Mouse (Mus musculus) intestine, postnatal 0 days (tissue): ENCODE data around the gene Cep250. TPM values are rescaled to one million over a fixed set of nuclear protein-coding genes. Genes with fewer than 3 reads are reported as not detected.

Source experiments
- ATAC-seq: fragments of 200-750 bp; cut with Nextera tagmentation; 2 replicates; pipeline ENCODE4 v1.8.0; 2017; ENCODE audit warnings: mild to moderate bottlenecking, moderate TSS enrichment, moderate library complexity
- H3K27ac ChIP-seq: fragments of 300-500 bp; sonication (generic); 2 replicates; pipeline ENCODE4 v1.5.1; 2014; ENCODE audit warnings: mild to moderate bottlenecking, low read depth, low read length, moderate library complexity
- H3K27me3 ChIP-seq: fragments of 300-500 bp; sonication (generic); replicated peaks from 2 replicates; pipeline ENCODE4 v1.6.1; 2014; ENCODE audit warnings: low read length, mixed read lengths; ENCODE audit not compliant: control insufficient read depth, insufficient read depth
- H3K36me3 ChIP-seq: fragments of 300-500 bp; sonication (generic); 2 replicates; pipeline ENCODE4 v1.6.1; 2014; ENCODE audit warnings: mild to moderate bottlenecking, moderate library complexity; ENCODE audit not compliant: control insufficient read depth, insufficient read depth
- H3K4me1 ChIP-seq: fragments of 300-500 bp; sonication (generic); replicated peaks from 2 replicates; pipeline ENCODE4 v1.6.1; 2014; ENCODE audit warnings: antibody characterized with exemption, low read length, mixed read lengths; ENCODE audit not compliant: control insufficient read depth, insufficient read depth
- H3K4me2 ChIP-seq: fragments of 300-500 bp; sonication (generic); replicated peaks from 2 replicates; pipeline ENCODE4 v1.6.1; 2014; ENCODE audit warnings: low read depth, mild to moderate bottlenecking, moderate library complexity
- H3K4me3 ChIP-seq: fragments of 300-500 bp; sonication (generic); 2 replicates; pipeline ENCODE4 v1.5.1; 2014; ENCODE audit warnings: low read depth, low read length
- H3K9ac ChIP-seq: fragments of 300-500 bp; sonication (generic); 2 replicates; pipeline ENCODE4 v1.6.1; 2014; ENCODE audit warnings: mild to moderate bottlenecking, low read depth, low read length
- H3K9me3 ChIP-seq: fragments of 300-500 bp; sonication (generic); 2 replicates; pipeline ENCODE4 v1.6.1; 2016; ENCODE audit warnings: mixed run types; ENCODE audit not compliant: control insufficient read depth
- CTCF ChIP-seq: sonication (generic); IDR thresholded peaks from 2 replicates; pipeline ENCODE4 v1.5.1; 2016; ENCODE audit warnings: low read depth, mild to moderate bottlenecking, control low read depth, antibody characterized with exemption, moderate library complexity
- WGBS: fragments of 180-500 bp; shearing (Covaris S2); extraction: QIAGEN DNeasy Blood & Tissue Kit; methylation state at CpG from one replicate; pipeline ENCODE4 v1.1.7; 2014; 5-methylcytosine and 5-hydroxymethylcytosine counted together
- polyA plus RNA-seq: library from polyadenylated mRNA; unstranded; fragments of >200 nt; fragmentation: Nextera tagmentation; extraction: Ambion mirVana; gene quantifications from 2 replicates; pipeline ENCODE4 v1.2.1, GENCODE M21; 2015

Gene Cep250
- polyA plus RNA-seq, 1 experiment from 2014 or later = 4.0 TPM

DNA sequence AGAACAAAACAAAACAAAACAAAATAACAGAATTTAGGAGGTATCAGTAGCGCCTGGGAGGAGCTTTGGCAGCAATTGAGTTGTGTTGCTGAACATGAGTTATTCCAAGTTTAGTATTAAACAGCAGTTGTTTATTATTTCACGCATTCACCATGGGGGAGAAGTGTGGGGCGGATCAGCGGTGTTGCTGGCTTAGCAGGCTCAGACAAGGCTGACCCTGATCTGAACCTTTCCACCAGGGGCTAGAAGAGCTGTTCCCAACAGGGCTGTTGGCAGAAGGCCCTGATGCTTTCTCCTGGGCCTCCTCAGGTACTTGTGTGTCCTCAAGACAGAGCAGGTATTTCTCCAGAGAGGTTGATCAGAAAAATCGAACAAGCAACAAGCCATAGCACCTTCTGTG lies 3.7 kb downstream of the Cep250 start:
- H3K36me3 ChIP-seq = peaks cover 19% of the 10 kb centered on the region
- ATAC-seq = no peak
- H3K27ac ChIP-seq = no peak overlapping the region
- H3K27me3 ChIP-seq = no peaks in the 10 kb centered on the region
- H3K4me3 ChIP-seq = no peak overlapping the region
- no peak overlapping the region for H3K4me2 ChIP-seq
- whole genome bisulfite sequencing = 83% methylated on average over 5 of the region's 5 CpGs
- no peaks in the 10 kb centered on the region for H3K9me3 ChIP-seq
- no peak overlapping the region for H3K9ac ChIP-seq
- no peak for TF ChIP-seq CTCF
- H3K4me1 ChIP-seq = no peaks in the 10 kb centered on the region

DNA sequence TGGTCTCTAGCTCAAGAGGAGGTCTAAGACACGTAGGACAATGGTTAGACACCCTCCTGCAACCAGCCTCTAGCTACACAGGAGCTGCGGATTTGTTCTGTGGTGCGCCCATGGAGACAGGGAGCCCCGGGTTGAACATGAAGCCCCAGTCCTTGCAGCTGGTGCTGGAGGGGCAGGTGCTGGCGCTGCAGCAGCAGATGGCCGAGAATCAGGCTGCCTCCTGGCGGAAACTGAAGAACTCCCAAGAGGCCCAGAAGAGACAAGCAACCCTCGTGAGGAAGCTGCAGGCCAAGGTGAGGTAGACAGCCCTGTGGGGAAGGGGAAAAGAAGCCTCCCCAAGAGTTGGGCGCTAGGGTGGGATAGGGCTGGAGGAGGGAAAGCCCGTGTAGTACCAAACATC lies 5.6 kb downstream of the Cep250 start:
- 81% methylated on average over 10 of the region's 10 CpGs for WGBS
- no peaks in the 10 kb centered on the region for H3K4me1 ChIP-seq
- TF ChIP-seq CTCF = no peak
- no peak overlapping the region for H3K9ac ChIP-seq
- no peak for ATAC-seq
- H3K9me3 ChIP-seq = no peaks in the 10 kb centered on the region
- H3K4me2 ChIP-seq = no peak overlapping the region
- no peaks in the 10 kb centered on the region for H3K27me3 ChIP-seq
- no peak overlapping the region for H3K4me3 ChIP-seq
- peaks cover 33% of the 10 kb centered on the region for H3K36me3 ChIP-seq
- no peak overlapping the region for H3K27ac ChIP-seq

DNA sequence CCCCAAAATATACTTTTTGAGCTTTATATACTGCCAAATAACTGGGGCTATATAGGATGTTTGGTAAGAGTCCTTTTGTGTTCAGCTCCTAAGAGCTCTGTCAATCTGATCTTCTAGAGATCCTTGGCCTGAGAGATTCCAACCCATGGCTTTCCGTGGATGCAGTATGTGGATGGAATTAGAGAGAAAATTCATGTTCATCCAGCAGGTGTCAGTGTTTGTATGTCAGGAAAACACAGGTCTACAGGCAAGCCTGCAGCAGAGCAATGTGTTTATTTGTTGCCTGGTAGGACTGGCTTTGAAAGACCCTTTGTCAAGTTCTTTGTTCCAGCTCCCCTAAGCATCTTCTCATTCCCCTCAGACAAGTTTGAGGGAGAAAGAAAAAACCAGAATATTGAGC lies 6.7 kb downstream of the Cep250 start:
- no peaks in the 10 kb centered on the region for H3K27me3 ChIP-seq
- peak; percentile 78 for TF ChIP-seq CTCF
- ATAC-seq = no peak
- no peaks in the 10 kb centered on the region for H3K9me3 ChIP-seq
- H3K4me3 ChIP-seq = no peak overlapping the region
- H3K27ac ChIP-seq = no peak overlapping the region
- no peak overlapping the region for H3K9ac ChIP-seq
- H3K4me2 ChIP-seq = no peak overlapping the region
- peaks cover 44% of the 10 kb centered on the region for H3K36me3 ChIP-seq
- no peaks in the 10 kb centered on the region for H3K4me1 ChIP-seq
- 38% methylated on average over 1 of the region's 1 CpGs for WGBS

GRCm38 (mm10) chr2:155973348-155973747 lies 17.1 kb downstream of the Cep250 start:
- Histone ChIP-seq H3K36me3 (peaks cover 76% of the 10 kb centered on the region), H3K27ac (no peak overlapping the region), H3K9ac (no peak overlapping the region), H3K9me3 (no peaks in the 10 kb centered on the region), H3K27me3 (no peaks in the 10 kb centered on the region), H3K4me3 (no peak overlapping the region), H3K4me1 (no peaks in the 10 kb centered on the region), H3K4me2 (no peak overlapping the region)
- ATAC-seq = no peak
- WGBS = 59% methylated on average over 6 of the region's 6 CpGs
- TF ChIP-seq CTCF = no peak

- WGBS = 78% methylated on average over 14 of the region's 14 CpGs
These were observed 18.0 kb downstream of the Cep250 start for GRCm38 (mm10) chr2:155974087-155974731.

GRCm38 (mm10) chr2:155979328-155979991 lies 23.2 kb downstream of the Cep250 start:
- no peak overlapping the region; the same call in 1 of the 2 replicates for H3K27ac ChIP-seq

More at GRCm38 (mm10) chr2:155974087-155974731, 18.0 kb downstream of the Cep250 start:
- no peak overlapping the region for H3K4me2 ChIP-seq
- no peaks in the 10 kb centered on the region for H3K9me3 ChIP-seq
- peaks cover 70% of the 10 kb centered on the region for H3K36me3 ChIP-seq
- H3K27me3 ChIP-seq = no peaks in the 10 kb centered on the region
- ATAC-seq = no peak
- TF ChIP-seq CTCF = peak; percentile 54
- H3K9ac ChIP-seq = no peak overlapping the region
- no peaks in the 10 kb centered on the region for H3K4me1 ChIP-seq
- no peak overlapping the region; the same call in 1 of the 2 replicates for H3K27ac ChIP-seq
- H3K4me3 ChIP-seq = no peak overlapping the region

More at GRCm38 (mm10) chr2:155979328-155979991, 23.2 kb downstream of the Cep250 start:
- H3K9me3 ChIP-seq = no peaks in the 10 kb centered on the region
- H3K4me1 ChIP-seq = no peaks in the 10 kb centered on the region
- no peaks in the 10 kb centered on the region for H3K27me3 ChIP-seq
- no peak overlapping the region; the same call in 1 of the 2 replicates for H3K4me2 ChIP-seq
- H3K4me3 ChIP-seq = no peak overlapping the region
- no peak overlapping the region for H3K9ac ChIP-seq
- no peak for ATAC-seq
- no peak for TF ChIP-seq CTCF
- peaks cover 81% of the 10 kb centered on the region for H3K36me3 ChIP-seq
- WGBS = 77% methylated on average over 5 of the region's 5 CpGs
